Mouse (Mus musculus) heart, postnatal 0 days (tissue): ENCODE results near the gene Lyrm7. TPM values are rescaled to one million over a fixed set of nuclear protein-coding genes. Genes with fewer than 3 reads are reported as not detected.

ENCODE experiments used
- ATAC-seq: fragments of 200-750 bp; cut with Nextera tagmentation; 2 replicates; pipeline ENCODE4 v1.8.0; 2017; ENCODE audit warnings: low read depth, moderate number of reproducible peaks, moderate library complexity; ENCODE audit not compliant: insufficient read depth
- DNase-seq: peaks from one replicate; pipeline ENCODE4 v3.0.0-alpha.2; 2016; ENCODE audit warnings: low spot score
- H3K27ac ChIP-seq: fragments of 300-500 bp; sonication (generic); 2 replicates; pipeline ENCODE4 v1.5.1; 2014; ENCODE audit warnings: low read depth, mild to moderate bottlenecking
- H3K27me3 ChIP-seq: fragments of 300-500 bp; sonication (generic); 2 replicates; pipeline ENCODE4 v1.6.1; 2014; ENCODE audit warnings: low read length, mixed read lengths; ENCODE audit not compliant: control insufficient read depth, insufficient read depth
- H3K36me3 ChIP-seq: fragments of 300-500 bp; sonication (generic); replicated peaks from 2 replicates; pipeline ENCODE4 v1.6.1; 2014; ENCODE audit warnings: low read length, mixed read lengths; ENCODE audit not compliant: control insufficient read depth, insufficient read depth
- H3K4me1 ChIP-seq: fragments of 300-500 bp; sonication (generic); 2 replicates; pipeline ENCODE4 v1.6.1; 2014; ENCODE audit warnings: antibody characterized with exemption; ENCODE audit not compliant: control insufficient read depth, insufficient read depth
- H3K4me2 ChIP-seq: fragments of 300-500 bp; sonication (generic); 2 replicates; pipeline ENCODE4 v1.6.1; 2014; ENCODE audit warnings: low read depth, mild to moderate bottlenecking, low read length, moderate library complexity
- H3K4me3 ChIP-seq: fragments of 300-500 bp; sonication (generic); 2 replicates; pipeline ENCODE4 v1.5.1; 2014; ENCODE audit warnings: low read depth, low read length
- H3K9ac ChIP-seq: fragments of 300-500 bp; sonication (generic); replicated peaks from 2 replicates; pipeline ENCODE4 v1.6.1; 2014; ENCODE audit warnings: low read depth, low read length, mixed read lengths
- H3K9me3 ChIP-seq: fragments of 300-500 bp; sonication (generic); replicated peaks from 2 replicates; pipeline ENCODE4 v1.6.1; 2016; ENCODE audit warnings: low read length; ENCODE audit not compliant: control insufficient read depth
- CTCF ChIP-seq: IDR thresholded peaks from 2 replicates; pipeline ENCODE4 v1.5.1; 2016; ENCODE audit warnings: antibody characterized with exemption, control low read depth, low read depth
- EP300 ChIP-seq: IDR thresholded peaks from 2 replicates; pipeline ENCODE4 v1.6.1; 2016; ENCODE audit warnings: antibody characterized with exemption, low read depth
- WGBS: fragments of 180-500 bp; shearing (Covaris S2); extraction: QIAGEN DNeasy Blood & Tissue Kit; methylation state at CpG from one replicate; pipeline ENCODE4 v1.1.7; 2014; 5-methylcytosine and 5-hydroxymethylcytosine counted together
- polyA plus RNA-seq: library from polyadenylated mRNA; unstranded; fragments of >200 nt; fragmentation: Nextera tagmentation; extraction: Ambion mirVana; gene quantifications from 2 replicates; pipeline ENCODE4 v1.2.1, GENCODE M21; 2015
- total RNA-seq: library from RNA; depleted of rRNA; stranded (reverse); fragments of >200 nt; gene quantifications from 2 replicates; pipeline ENCODE4 v1.2.3, GENCODE M21; 2014; ENCODE audit warnings: low replicate concordance

The Lyrm7 gene
- total and polyA plus RNA-seq, 2 experiments from 2014 or later, result 4.5 to 20.2 TPM

GRCm38 (mm10) chr11:54787488-54788474 is 72.9 kb downstream of the Lyrm7 start, which contains the start of gene Cdc42se2:
Gene Cdc42se2 (minus strand): TSS chr11:54787675.
- H3K9me3 ChIP-seq, result no peaks in the 10 kb centered on the region
- peak within 1 kb of the TSS; percentile 90 for H3K4me3 ChIP-seq
- peak within 1 kb of the TSS; percentile 98 for H3K27ac ChIP-seq
- WGBS, result 4% methylated on average over 55 of the region's 56 CpGs
- no peak for TF ChIP-seq CTCF
- TF ChIP-seq EP300, result no peak
- no peaks in the 10 kb centered on the region for H3K36me3 ChIP-seq
- H3K4me1 ChIP-seq, result peaks cover 4% of the 10 kb centered on the region; the same call in 1 of the 2 replicates
- DNase-seq (peak; percentile 95), ATAC-seq (peak; percentile 99)
- H3K27me3 ChIP-seq, result no peaks in the 10 kb centered on the region
- H3K9ac ChIP-seq, result peak within 1 kb of the TSS; percentile 88
- H3K4me2 ChIP-seq, result peak within 1 kb of the TSS; percentile 77

GRCm38 (mm10) chr11:54786858-54787487 is 73.7 kb downstream of the Lyrm7 start:
- under 1% methylated on average over 54 of the region's 54 CpGs for WGBS
- DNase-seq (peak; percentile 64), ATAC-seq (peak; percentile 70)
- H3K36me3 ChIP-seq, result no peaks in the 10 kb centered on the region
- peak overlapping the region; percentile 90 for H3K4me3 ChIP-seq
- H3K27ac ChIP-seq, result peak overlapping the region; percentile 98
- H3K4me2 ChIP-seq, result peak overlapping the region; percentile 77
- H3K27me3 ChIP-seq, result no peaks in the 10 kb centered on the region
- peaks cover 4% of the 10 kb centered on the region; the same call in 1 of the 2 replicates for H3K4me1 ChIP-seq
- peak overlapping the region; percentile 88 for H3K9ac ChIP-seq
- no peaks in the 10 kb centered on the region for H3K9me3 ChIP-seq
- TF ChIP-seq EP300 (no peak), CTCF (no peak)

- H3K27ac ChIP-seq, result no peak overlapping the region
- H3K9me3 ChIP-seq, result no peaks in the 10 kb centered on the region
- no peak for ATAC-seq
- H3K9ac ChIP-seq, result no peak overlapping the region
- no peaks in the 10 kb centered on the region for H3K36me3 ChIP-seq
- TF ChIP-seq EP300 (no peak), CTCF (no peak)
- no peak for DNase-seq
- H3K4me3 ChIP-seq, result no peak overlapping the region
- 90% methylated on average over 3 of the region's 3 CpGs for whole genome bisulfite sequencing
- H3K27me3 ChIP-seq, result no peaks in the 10 kb centered on the region
- no peak overlapping the region for H3K4me2 ChIP-seq
- H3K4me1 ChIP-seq, result peaks cover 4% of the 10 kb centered on the region; the same call in 1 of the 2 replicates
Observed at GRCm38 (mm10) chr11:54785566-54785965, 75.2 kb downstream of the Lyrm7 start.

GRCm38 (mm10) chr11:54784436-54784835 is 76.3 kb downstream of the Lyrm7 start:
- DNase-seq, result no peak
- 85% methylated on average over 3 of the region's 3 CpGs for WGBS
- TF ChIP-seq CTCF, result no peak
- no peak for TF ChIP-seq EP300
- Histone ChIP-seq H3K4me1 (peaks cover 4% of the 10 kb centered on the region; the same call in 1 of the 2 replicates), H3K36me3 (no peaks in the 10 kb centered on the region), H3K4me2 (no peak overlapping the region), H3K9ac (no peak overlapping the region), H3K4me3 (no peak overlapping the region), H3K9me3 (no peaks in the 10 kb centered on the region), H3K27me3 (no peaks in the 10 kb centered on the region), H3K27ac (no peak overlapping the region)
- ATAC-seq, result no peak

DNA sequence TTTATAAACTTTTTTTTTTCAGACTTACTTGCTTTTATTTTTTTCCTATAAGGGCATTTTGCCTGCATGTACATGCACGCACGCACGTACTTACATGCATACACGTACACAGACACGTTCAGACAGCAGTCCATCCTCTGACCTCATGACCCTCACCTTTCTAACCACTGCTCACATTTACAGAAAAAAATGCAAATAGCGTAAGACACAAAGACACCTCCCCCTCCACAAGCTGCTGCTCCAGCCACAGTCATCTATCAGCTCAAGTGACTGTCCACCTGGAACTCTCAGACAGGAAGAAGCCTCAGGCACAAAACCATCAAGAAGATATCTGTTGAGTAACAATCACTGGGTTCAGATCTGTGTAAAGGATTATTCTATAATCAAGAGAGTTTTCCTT is 78.5 kb downstream of the Lyrm7 start:
- no peak overlapping the region for H3K9ac ChIP-seq
- DNase-seq (no peak), ATAC-seq (no peak)
- no peaks in the 10 kb centered on the region for H3K9me3 ChIP-seq
- H3K4me2 ChIP-seq, result no peak overlapping the region
- H3K36me3 ChIP-seq, result no peaks in the 10 kb centered on the region
- H3K4me3 ChIP-seq, result no peak overlapping the region
- H3K27me3 ChIP-seq, result no peaks in the 10 kb centered on the region
- H3K4me1 ChIP-seq, result peaks cover 23% of the 10 kb centered on the region
- no peak overlapping the region for H3K27ac ChIP-seq
- TF ChIP-seq CTCF (no peak), EP300 (no peak)
- 92% methylated on average over 6 of the region's 6 CpGs for WGBS
